Mouse (Mus musculus) testis, postnatal 14 days (tissue): ENCODE measurements around the gene Gm16253.
A peak's percentile ranks its signal among the peaks of the same experiment; 100 is the strongest.

Source experiments
- DNase-seq: peaks from one replicate; pipeline ENCODE4 v3.0.0; 2021; ENCODE audit warnings: low spot score

Gene Gm16253

DNA sequence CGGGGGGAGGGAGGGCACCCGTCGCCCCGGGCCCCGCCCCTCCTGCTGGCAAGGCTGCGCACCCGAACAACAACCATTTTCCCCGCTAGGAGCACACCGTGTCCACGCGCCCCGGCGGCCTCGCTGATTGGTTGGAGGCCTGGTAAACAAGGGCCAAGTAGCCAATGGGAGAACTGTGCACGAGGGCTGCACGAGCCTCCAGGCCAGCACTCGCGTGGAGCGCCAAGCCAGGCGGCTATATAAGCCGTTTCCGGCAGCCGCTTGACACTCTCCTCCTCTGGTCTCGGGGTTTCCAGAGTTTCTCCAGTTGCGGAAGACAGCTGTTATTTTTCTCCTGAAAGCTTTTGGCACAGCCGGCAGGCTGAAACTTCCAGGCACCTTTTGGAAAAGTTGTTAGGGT lies 19.1 kb upstream of the Gm16253 start, which contains the start of gene Txnip:
Gene Txnip (plus strand): TSS at position 264 of the 400 bp plus-strand sequence.
- DNase-seq, result peak; percentile 100

DNA sequence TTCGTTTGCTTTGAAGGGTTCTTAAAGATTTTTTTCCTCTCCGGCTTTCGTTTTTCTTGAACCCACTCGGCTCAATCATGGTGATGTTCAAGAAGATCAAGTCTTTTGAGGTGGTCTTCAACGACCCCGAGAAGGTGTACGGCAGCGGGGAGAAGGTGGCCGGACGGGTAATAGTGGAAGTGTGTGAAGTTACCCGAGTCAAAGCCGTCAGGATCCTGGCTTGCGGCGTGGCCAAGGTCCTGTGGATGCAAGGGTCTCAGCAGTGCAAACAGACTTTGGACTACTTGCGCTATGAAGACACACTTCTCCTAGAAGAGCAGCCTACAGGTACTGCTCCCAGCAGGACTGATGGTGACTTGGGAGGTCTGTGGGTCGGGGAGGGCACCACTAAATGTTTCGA lies 18.6 kb upstream of the Gm16253 start:
- DNase-seq, result no peak

DNA sequence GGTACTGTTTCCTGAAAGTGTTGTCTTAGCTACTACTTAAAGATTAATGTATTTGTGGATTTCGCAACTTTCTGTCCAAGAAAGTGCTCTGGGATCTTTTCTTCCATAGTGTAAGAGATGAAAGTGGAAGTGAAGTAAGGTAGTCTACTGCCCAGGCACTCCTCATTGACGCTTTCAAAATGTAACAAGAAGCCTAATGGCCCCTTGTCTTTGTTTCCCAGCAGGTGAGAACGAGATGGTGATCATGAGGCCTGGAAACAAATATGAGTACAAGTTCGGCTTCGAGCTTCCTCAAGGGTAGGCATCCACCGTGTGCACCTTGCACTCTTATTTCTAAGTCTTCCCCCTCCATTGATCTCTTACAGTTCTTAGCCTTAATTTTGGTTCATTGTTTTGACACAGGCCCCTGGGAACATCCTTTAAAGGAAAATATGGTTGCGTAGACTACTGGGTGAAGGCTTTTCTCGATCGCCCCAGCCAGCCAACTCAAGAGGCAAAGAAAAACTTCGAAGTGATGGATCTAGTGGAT lies 18.1 kb upstream of the Gm16253 start:
- no peak for DNase-seq

DNA sequence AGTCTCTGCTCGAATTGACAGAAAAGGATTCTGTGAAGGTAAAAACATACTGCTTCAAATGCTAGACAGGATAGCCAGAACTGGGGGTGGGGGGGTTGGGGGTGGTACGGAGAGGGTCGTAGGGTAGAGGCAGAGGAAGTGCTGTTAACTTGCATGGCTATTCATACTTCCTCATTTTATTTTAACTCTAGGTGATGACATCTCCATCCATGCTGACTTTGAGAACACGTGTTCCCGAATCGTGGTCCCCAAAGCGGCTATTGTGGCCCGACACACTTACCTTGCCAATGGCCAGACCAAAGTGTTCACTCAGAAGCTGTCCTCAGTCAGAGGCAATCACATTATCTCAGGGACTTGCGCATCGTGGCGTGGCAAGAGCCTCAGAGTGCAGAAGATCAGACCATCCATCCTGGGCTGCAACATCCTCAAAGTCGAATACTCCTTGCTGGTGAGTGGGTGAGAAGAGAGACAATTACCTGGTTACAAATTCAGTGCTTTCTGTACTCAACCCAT lies 17.3 kb upstream of the Gm16253 start:
- DNase-seq, result no peak

DNA sequence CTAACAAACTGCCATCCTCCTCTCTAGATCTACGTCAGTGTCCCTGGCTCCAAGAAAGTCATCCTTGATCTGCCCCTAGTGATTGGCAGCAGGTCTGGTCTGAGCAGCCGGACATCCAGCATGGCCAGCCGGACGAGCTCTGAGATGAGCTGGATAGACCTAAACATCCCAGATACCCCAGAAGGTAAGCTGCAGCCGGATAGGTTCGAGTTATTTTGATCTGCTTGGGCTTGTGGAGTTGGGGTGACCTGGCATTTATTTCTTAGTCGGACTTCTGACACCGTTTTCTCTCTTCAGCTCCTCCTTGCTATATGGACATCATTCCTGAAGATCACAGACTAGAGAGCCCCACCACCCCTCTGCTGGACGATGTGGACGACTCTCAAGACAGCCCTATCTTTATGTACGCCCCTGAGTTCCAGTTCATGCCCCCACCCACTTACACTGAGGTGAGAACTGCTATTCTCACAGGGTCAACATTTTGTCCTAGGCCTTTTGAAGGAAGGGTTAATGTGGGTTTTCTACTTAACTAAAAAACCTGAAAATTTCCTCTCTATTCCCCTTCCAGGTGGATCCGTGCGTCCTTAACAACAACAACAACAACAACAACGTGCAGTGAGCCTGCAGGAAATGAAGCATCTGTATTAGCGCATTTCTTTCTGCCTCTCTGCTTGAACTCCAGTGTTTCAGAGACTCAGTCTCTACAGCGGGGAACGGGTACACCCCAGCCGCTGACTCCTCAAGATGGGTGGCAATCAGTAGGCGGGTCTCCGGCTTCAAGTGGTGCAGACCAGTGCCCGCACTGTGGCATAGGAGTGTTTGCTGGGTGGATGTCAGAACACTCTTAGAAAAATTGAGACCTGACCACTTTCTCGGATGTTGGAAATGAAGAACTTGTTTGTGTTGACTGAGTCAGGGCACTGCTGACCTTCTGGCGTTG lies 16.6 kb upstream of the Gm16253 start:
- no peak for DNase-seq

DNA sequence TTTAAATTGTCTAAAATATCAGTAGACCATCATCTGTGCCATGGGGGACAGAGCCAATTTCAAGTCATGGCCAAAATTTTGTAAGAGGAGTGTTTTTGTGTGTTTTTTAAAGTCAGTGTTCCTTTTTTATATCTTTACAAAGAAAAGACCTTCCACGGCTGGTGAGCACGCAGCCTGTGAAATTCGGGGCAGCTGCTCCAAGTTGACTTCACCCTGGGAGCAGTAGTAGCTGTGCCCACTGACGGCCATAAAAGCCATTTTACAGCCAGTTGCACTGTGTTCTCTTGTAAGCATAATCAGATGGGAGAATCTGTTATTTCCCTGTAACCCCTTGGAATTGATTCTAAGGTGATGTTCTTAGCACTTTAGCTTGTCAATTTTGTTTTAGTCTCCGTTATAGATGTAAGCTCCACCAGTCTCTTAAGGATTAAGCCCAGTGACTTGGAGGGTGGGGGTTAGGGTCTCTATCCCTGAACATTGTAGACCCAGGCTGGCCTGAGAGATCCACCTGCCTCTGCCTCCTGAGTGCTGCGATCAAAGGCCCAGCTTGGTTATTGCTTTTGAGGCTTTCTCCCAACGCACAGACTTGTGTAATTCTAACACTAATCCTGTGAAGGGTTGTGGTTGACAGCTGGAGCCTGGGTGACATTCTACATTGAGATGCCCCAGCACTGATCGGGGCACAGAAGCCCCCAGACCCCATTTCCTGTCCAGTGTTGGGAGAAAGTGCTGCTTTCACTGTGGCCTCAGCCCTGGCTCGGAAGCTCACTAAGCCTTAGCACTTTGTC lies 15.7 kb upstream of the Gm16253 start:
- no peak for DNase-seq

- DNase-seq, result no peak
Observed at GRCm38 (mm10) chr3:96561946-96562681, 14.7 kb upstream of the Gm16253 start.

DNA sequence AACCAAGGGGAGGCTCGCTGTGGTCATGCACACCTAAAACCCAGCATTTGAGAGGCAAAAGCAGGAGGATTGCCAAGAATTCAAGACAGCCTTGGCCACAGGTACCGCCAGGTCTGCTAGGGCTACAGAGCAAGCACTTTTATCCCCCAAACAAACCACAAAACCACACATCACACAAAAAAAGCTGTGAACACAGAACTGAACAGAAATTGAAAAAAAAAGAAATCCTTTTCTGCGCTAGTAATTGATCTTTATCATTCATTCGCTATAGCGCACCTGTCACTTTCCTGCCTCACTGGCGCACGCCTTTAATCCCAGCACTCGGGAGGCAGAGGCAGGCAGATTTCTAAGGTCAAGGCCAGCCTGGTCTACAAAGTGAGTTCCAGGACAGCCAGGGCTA lies 13.5 kb upstream of the Gm16253 start:
- no peak for DNase-seq

GRCm38 (mm10) chr3:96563911-96564632 lies 12.7 kb upstream of the Gm16253 start:
- DNase-seq, result no peak

GRCm38 (mm10) chr3:96564633-96565032 lies 12.2 kb upstream of the Gm16253 start:
- no peak for DNase-seq

DNA sequence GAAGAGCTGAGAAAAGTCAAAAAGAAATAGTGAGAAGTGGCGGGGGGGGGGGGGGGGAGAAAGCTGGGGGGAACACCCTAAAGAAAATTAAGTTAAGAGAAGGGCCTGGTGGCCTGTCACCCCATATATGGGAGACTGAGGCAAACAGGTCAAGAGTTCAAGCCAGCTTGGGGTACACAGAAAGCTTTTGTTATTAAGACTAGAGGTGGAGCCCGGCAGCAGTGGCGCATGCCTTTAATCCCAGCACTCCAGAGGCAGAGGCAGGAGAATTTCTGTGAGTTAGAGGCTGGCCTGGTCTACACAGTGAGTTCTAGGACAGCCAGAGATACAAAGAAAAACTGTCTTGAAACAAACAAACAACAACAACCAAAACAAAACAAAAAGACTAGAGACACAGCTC lies 11.7 kb upstream of the Gm16253 start:
- DNase-seq, result no peak

DNA sequence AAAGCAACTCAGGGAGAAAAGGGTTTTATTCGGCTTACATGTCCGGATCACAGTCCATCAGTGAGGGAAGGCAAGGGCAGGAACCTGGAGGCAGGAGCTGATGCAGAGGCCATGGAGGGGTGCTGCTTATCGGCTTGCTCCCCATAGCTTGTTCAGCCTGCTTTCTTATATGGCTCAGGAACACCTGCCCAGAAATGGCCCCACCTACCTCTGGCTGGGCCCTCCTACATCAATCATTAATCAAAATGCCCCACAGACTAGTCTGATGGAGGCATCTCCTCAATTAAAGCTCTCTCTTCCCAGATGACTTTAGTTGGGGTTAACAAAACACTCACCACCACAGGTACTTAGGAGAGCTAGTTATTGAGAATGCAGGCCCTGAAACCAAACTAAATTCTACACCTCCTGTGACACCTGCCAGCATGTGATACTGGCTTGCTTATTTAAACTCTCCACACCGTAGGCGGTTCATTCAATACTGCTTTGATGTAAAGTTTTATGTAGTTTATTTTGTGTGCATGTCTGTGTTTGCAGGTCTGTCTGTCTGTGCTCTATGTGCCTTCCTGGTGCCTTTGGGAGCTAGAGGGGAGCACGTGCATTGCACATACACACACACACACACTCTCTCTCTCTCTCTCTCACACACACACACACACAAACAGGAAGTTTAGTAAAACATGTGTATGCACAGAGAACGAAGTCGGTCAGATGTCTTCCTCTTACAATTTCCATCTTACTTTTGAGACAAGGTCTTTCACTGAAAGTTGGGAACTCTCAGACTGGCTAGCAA lies 9.9 kb upstream of the Gm16253 start:
- DNase-seq, result no peak

GRCm38 (mm10) chr3:96568605-96569004 lies 8.2 kb upstream of the Gm16253 start:
- DNase-seq, result no peak

DNA sequence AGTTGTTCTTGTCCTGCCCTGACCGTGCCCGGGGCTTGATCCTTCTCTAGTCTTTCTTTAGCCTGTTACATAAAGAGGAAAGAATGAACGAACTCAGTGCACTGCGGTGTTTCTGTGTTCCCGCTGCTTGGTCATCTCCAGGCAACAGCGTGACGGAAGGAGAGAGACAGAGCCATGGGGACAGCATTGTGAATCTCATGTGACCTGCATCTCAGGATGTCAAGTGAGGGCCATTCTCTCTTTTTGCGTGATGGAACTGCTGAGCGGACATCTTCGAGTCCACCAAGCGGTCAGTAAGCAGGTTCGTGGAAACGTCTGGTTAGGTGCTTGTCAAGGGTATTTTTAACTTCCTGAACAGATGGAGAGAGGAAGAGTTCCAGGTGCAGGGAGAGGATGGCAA lies 7.3 kb upstream of the Gm16253 start:
- no peak for DNase-seq

DNA sequence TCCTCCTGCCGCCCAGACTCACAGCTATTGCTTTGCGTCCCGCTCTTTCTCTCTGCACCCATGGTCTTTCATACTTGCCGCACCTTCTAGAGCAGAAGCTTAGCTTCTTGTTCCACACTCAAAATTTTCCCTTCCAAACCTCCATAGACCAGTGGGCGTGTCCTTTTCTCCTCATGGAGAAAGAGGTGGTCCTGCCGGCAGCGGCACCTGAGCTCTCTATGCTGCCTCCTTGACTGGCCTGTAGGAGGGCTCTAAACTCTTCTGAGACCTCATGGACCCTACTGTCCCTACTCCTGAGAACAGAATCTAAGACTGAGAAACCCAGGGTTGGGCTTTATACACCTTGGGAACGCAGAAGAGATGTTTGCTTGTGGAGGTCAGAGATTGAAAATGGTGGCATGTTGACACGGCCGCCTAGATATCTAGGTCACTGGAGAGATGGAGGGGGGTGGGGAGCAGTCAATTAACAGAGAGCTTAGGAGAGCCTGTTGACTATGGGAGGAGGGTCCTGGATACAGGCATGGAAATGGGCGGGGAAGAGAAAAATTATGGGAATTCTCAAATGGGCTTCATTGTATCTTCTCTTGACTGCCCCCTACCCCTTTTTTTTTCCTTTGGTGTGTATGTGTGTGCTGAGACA lies 6.7 kb upstream of the Gm16253 start:
- no peak for DNase-seq

GRCm38 (mm10) chr3:96570643-96571042 lies 6.1 kb upstream of the Gm16253 start:
- DNase-seq, result no peak

DNA sequence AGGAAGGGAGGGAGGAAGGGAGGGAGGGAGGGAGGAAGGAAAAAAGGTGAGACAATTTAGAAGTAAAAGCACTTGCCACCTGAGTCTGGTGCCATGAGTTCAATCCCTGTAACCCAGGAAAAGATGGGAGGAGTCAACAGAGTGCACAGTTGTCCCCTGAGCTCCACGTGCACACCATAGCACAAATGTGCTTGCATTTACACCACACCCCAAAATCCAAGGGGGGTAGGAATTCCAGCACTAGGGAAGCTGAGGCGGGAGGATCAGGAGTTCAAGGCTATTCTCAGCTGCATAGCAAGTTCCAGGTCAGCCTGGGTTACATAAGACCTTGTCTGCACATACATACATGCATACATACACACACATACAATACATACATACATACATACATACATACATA lies 5.4 kb upstream of the Gm16253 start:
- no peak for DNase-seq

- DNase-seq, result no peak
Observed at GRCm38 (mm10) chr3:96571896-96572698, 4.7 kb upstream of the Gm16253 start.
